Mouse (Mus musculus) liver, embryonic 16.5 days (tissue): ENCODE data around the gene Acoxl. TPM values are rescaled to one million over a fixed set of nuclear protein-coding genes. Genes with fewer than 3 reads are reported as not detected.

ENCODE experiments used
- ATAC-seq: fragments of 200-750 bp; cut with Nextera tagmentation; 2 replicates; pipeline ENCODE4 v1.8.0; 2017; ENCODE audit warnings: low read depth, mild to moderate bottlenecking, moderate number of reproducible peaks, moderate library complexity
- H3K27ac ChIP-seq: fragments of 300-500 bp; sonication (generic); 2 replicates; pipeline ENCODE4 v1.5.1; 2014; ENCODE audit warnings: mild to moderate bottlenecking, low read length
- H3K27me3 ChIP-seq: fragments of 300-500 bp; sonication (generic); 2 replicates; pipeline ENCODE4 v1.6.1; 2014; ENCODE audit warnings: low read depth, low read length, mixed read lengths; ENCODE audit not compliant: control insufficient read depth, insufficient read depth
- H3K36me3 ChIP-seq: fragments of 300-500 bp; sonication (generic); 2 replicates; pipeline ENCODE4 v1.6.1; 2014; ENCODE audit warnings: mild to moderate bottlenecking; ENCODE audit not compliant: control insufficient read depth, insufficient read depth
- H3K4me1 ChIP-seq: fragments of 300-500 bp; sonication (generic); 2 replicates; pipeline ENCODE4 v1.6.1; 2014; ENCODE audit warnings: low read depth, low read length, mixed read lengths; ENCODE audit not compliant: control insufficient read depth
- H3K4me2 ChIP-seq: fragments of 300-500 bp; sonication (generic); 2 replicates; pipeline ENCODE4 v1.6.1; 2014; ENCODE audit warnings: low read depth, low read length, mixed read lengths
- H3K4me3 ChIP-seq: fragments of 300-500 bp; sonication (generic); 2 replicates; pipeline ENCODE4 v1.5.1; 2014; ENCODE audit warnings: low read depth, mild to moderate bottlenecking, low read length
- H3K9ac ChIP-seq: fragments of 300-500 bp; sonication (generic); 2 replicates; pipeline ENCODE4 v1.6.1; 2014; ENCODE audit warnings: low read depth, low read length
- H3K9me3 ChIP-seq: fragments of 300-500 bp; sonication (generic); replicated peaks from 2 replicates; pipeline ENCODE4 v1.6.1; 2016; ENCODE audit warnings: low read length; ENCODE audit not compliant: control insufficient read depth
- WGBS: fragments of 180-500 bp; shearing (Covaris S2); extraction: QIAGEN DNeasy Blood & Tissue Kit; methylation state at CpG from one replicate; pipeline ENCODE4 v1.1.7; 2014; ENCODE audit not compliant: insufficient replicate concordance; 5-methylcytosine and 5-hydroxymethylcytosine counted together
- polyA plus RNA-seq: library from polyadenylated mRNA; unstranded; fragments of >200 nt; fragmentation: Nextera tagmentation; extraction: Ambion mirVana; gene quantifications from 2 replicates; pipeline ENCODE4 v1.2.1, GENCODE M21; 2015

The Acoxl gene
- polyA plus RNA-seq, 1 experiment from 2014 or later, result 0.05 TPM

DNA sequence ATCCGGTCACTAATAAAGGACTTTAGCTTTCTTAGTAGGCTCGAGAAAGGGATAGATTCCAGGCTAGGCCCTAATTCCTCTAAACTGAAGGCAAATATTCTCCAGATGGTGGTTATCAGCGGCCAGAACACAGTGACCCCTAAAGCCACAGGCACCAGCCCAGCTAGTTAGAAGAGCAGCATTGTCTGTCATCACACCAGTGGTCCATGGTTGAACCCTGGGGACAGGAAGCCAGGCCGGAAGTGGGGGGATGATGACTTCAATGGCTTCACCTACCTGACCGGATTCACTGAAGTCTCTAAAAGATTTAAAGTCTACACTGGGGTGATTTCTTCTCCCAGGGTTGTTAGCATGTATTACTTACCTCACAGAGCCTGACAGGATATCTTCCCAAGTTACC lies 310.9 kb downstream of the Acoxl start:
- 72% methylated on average over 5 of the region's 5 CpGs for WGBS
- Histone ChIP-seq H3K4me2 (no peak overlapping the region), H3K36me3 (no peaks in the 10 kb centered on the region; the same call in 1 of the 2 replicates), H3K9ac (no peak overlapping the region), H3K9me3 (no peaks in the 10 kb centered on the region), H3K4me1 (peaks cover 20% of the 10 kb centered on the region), H3K4me3 (no peak overlapping the region), H3K27ac (no peak overlapping the region), H3K27me3 (no peaks in the 10 kb centered on the region)
- no peak for ATAC-seq

GRCm38 (mm10) chr2:128152211-128152610 lies 313.5 kb downstream of the Acoxl start:
- H3K4me3 ChIP-seq, result no peak overlapping the region
- WGBS, result 43% methylated on average over 9 of the region's 9 CpGs
- no peaks in the 10 kb centered on the region for H3K9me3 ChIP-seq
- no peak for ATAC-seq
- H3K9ac ChIP-seq, result no peak overlapping the region
- H3K27me3 ChIP-seq, result no peaks in the 10 kb centered on the region
- no peaks in the 10 kb centered on the region; the same call in 1 of the 2 replicates for H3K36me3 ChIP-seq
- no peak overlapping the region for H3K4me2 ChIP-seq
- H3K4me1 ChIP-seq, result peaks cover 38% of the 10 kb centered on the region
- no peak overlapping the region for H3K27ac ChIP-seq

DNA sequence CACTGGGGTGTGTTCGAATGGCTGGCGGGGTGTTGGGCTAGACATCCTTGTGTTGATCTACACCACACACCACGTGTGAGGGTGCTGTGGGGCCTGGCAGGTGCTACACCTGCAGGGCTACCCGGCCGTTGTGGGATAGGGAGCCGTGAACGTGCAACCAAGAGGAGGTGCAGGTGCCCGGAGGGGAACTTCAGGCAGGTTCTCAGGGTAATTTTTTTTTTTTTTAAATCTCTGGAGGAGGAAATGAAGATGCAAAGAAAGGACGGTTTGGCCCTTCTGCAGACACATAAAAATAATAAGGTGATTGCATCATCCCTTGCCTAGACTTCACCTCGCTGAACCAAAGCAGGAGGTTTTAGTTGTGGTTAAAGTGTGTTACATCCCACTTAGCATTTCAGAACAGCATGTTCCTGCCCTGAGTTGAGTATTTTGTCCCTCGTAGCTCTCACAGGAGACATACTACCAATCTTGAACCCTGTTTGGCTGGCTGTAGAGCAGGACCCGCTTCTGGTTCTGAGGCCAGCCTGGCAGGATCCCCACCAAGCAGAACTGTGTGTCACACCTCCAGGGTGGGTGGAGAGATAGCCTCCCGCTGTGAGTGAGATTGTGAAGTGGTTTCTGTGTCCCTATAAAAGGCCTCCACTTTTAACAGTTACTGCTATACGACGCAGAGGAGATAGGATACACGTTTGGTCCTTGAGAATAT lies 314.3 kb downstream of the Acoxl start:
- ATAC-seq, result peak; percentile 25; the same call in 1 of the 2 replicates
- no peaks in the 10 kb centered on the region for H3K27me3 ChIP-seq
- no peak overlapping the region for H3K27ac ChIP-seq

GRCm38 (mm10) chr2:128153551-128153910 lies 314.9 kb downstream of the Acoxl start:
- H3K27me3 ChIP-seq, result no peaks in the 10 kb centered on the region
- no peaks in the 10 kb centered on the region for H3K36me3 ChIP-seq
- no peak overlapping the region for H3K4me3 ChIP-seq
- no peaks in the 10 kb centered on the region for H3K9me3 ChIP-seq
- WGBS, result 45% methylated on average over 11 of the region's 11 CpGs
- no peak for ATAC-seq
- H3K27ac ChIP-seq, result no peak overlapping the region
- no peak overlapping the region; the same call in 1 of the 2 replicates for H3K4me2 ChIP-seq
- H3K9ac ChIP-seq, result no peak overlapping the region; the same call in 1 of the 2 replicates
- peaks cover 47% of the 10 kb centered on the region for H3K4me1 ChIP-seq

More for the DNA sequence above, 314.3 kb downstream of the Acoxl start:
- H3K9me3 ChIP-seq, result no peaks in the 10 kb centered on the region
- no peaks in the 10 kb centered on the region; the same call in 1 of the 2 replicates for H3K36me3 ChIP-seq
- H3K4me2 ChIP-seq, result no peak overlapping the region; the same call in 1 of the 2 replicates
- H3K4me1 ChIP-seq, result peaks cover 45% of the 10 kb centered on the region
- no peak overlapping the region for H3K4me3 ChIP-seq
- WGBS, result 52% methylated on average over 16 of the region's 16 CpGs
- H3K9ac ChIP-seq, result no peak overlapping the region

DNA sequence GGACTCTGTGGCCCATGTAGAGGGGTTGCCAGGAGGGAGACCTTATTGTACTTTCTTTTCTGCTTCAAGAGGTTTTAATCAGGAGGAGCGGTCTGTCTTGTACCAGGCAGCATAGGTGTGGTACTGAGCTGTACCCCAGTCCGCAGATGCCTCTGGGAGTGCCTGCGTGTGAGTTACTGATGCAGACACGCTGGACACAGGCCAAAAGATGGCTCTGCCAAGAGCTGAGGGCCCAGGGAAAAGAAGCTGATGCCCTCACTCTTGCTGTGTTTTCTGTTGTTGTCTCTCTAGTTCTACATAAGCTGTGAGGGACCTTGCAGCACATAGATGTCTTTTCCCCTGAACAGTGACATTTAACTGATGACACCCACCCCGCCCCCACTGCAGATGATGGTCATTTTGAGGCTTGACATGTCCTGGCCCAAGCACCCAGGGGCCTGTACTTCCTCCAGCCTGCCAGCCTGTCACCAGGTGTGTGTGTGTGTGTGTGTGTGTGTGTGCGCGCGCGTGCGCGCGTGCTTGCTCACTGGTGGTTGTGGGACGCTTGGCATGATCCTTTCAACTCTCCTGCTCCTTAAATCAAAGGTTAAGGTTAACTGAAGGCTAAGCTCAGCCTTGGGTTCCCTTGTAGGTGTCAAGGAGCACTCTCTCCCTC lies 316.9 kb downstream of the Acoxl start:
- 87% methylated on average over 13 of the region's 13 CpGs for WGBS
- Histone ChIP-seq H3K4me1 (peaks cover 47% of the 10 kb centered on the region), H3K4me3 (no peak overlapping the region), H3K36me3 (no peaks in the 10 kb centered on the region), H3K27ac (no peak overlapping the region), H3K4me2 (no peak overlapping the region), H3K9me3 (no peaks in the 10 kb centered on the region), H3K27me3 (no peaks in the 10 kb centered on the region), H3K9ac (no peak overlapping the region)
- ATAC-seq, result 0 out of 2 replicates have a peak, but pooled peaks have one; percentile 27

DNA sequence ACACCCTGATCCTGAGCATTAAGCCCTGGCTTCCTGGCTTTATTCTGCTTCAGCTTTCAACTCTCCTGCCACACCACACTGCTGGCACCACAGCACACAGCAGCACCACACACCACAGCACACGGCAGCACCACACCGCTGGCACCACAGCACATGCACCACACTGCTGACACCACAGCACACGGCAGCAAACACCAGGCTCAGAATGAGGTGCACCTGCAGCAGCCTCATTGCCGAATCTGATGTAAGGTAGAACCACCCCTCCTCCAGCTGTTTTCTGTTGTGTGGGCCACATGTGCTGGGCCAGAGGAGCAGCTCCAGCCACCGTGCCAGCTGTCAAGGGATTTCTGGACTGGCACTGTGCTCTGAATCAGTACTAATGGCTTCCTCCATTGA lies 317.4 kb downstream of the Acoxl start:
- H3K36me3 ChIP-seq, result no peaks in the 10 kb centered on the region
- no peaks in the 10 kb centered on the region for H3K27me3 ChIP-seq
- 68% methylated on average over 5 of the region's 5 CpGs for WGBS
- no peak overlapping the region for H3K27ac ChIP-seq
- H3K9ac ChIP-seq, result no peak overlapping the region
- no peak for ATAC-seq
- H3K9me3 ChIP-seq, result no peaks in the 10 kb centered on the region
- H3K4me2 ChIP-seq, result peak overlapping the region; percentile 28
- H3K4me3 ChIP-seq, result no peak overlapping the region
- H3K4me1 ChIP-seq, result peaks cover 47% of the 10 kb centered on the region

DNA sequence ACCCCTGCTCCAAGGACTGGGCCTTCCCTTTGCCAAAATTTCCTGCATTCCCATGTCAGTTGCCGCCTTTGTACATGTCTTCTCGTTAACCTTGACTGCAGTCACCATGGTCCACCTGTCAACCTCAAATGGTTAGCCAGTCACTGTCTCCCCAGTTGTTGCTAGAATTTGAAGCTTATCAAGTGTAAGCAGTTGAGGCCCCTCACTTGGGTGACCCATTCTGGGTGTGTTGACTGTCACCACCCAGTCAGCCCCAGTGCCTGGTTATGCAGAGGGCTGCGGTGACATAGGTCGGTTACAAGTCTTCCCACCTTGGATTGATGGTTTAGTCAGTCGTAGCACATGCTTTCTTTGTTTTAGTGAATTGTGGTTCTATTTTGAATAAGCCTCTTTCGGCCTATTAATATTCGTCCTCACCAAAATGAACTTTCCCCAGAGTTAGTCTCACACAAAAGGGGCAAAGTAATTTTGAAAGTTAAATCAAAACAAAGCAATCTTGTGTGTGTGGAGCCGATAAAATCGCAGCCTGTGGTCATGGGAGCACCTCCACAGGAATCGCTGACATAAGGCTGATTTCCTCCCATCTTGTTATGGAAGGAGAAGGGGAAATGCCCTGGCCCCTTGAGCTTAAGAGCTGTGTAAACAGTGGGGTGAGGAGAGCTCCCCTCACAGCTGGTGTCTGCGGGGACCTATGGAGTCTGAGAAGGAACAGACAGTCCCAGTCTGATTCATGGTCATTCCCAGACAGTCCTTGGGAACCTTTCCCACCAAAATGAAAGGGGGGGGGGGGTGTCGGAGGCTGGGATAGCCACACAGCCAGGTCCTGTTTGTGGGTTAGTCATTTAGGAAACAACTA lies 318.1 kb downstream of the Acoxl start:
- WGBS, result 26% methylated on average over 12 of the region's 12 CpGs
- Histone ChIP-seq H3K36me3 (no peaks in the 10 kb centered on the region), H3K9ac (no peak overlapping the region), H3K27ac (no peak overlapping the region), H3K27me3 (no peaks in the 10 kb centered on the region), H3K4me2 (peak overlapping the region; percentile 28), H3K4me3 (no peak overlapping the region), H3K4me1 (peaks cover 47% of the 10 kb centered on the region), H3K9me3 (no peaks in the 10 kb centered on the region)
- peak; percentile 82 for ATAC-seq

DNA sequence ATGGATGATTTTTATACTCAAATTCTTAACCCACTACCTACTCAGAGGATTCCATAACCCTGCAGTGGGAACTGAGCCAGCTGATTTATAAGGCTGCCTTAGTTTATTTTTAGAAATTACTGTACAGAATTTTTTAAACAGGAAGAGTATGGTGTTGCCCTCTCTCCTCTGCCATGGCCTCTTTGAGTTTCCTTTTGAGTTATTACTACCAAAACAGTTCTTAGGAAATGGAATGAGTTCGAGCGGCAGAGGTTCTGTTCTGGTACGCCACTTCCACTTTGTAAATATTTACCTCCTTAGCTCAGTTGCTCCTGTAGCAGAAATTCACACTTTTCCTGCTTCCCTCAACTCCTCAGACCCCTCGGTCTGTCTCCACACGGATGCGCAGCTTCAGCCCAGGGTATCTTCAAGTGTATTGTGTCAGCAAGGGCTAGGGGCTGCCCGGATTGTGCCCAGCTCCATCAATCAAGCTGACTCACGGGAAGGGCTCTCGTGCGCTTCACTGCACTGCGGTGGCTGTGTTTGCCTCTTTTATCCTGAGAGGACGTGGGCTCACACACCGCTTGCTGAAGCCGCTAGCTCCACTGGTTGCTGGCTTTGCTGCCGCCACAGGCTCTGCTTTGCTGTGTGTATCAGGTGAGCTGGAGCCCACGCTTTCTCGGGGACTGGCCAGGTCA lies 320.2 kb downstream of the Acoxl start:
- peaks cover 31% of the 10 kb centered on the region for H3K4me1 ChIP-seq
- 67% methylated on average over 17 of the region's 17 CpGs for WGBS
- H3K27ac ChIP-seq, result no peak overlapping the region

More for the DNA sequence above, 320.2 kb downstream of the Acoxl start:
- Histone ChIP-seq H3K36me3 (no peaks in the 10 kb centered on the region), H3K27me3 (no peaks in the 10 kb centered on the region), H3K4me2 (no peak overlapping the region), H3K4me3 (no peak overlapping the region), H3K9me3 (no peaks in the 10 kb centered on the region), H3K9ac (no peak overlapping the region)
- no peak for ATAC-seq
